ENCODE assay signal across 13 mouse cellular contexts in the genomic region with DNA sequence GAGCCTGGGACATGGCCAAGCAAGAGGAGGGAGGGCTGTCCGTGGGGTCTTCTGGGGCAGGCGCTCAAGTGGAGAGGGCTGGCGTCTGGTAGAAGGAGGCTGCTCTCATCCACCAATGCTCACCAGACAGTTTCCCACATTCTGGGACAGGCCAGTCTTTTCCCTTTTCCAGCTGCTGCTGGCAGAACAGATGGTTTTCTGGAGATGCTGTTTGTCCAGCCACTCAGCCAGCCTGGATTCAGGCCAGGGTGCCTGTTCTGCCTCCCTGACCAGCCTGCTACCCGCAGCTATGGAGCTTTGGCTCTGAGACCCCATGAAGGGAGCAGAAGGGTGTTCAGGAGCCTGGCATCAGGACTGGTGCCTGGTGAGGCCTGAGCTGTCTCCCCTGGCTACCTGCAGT. TPM values are rescaled to one million over a fixed set of nuclear protein-coding genes. Genes with fewer than 3 reads are reported as not detected.
DNase-seq lines count a peak whose midpoint lies in the region; ATAC-seq and TF ChIP-seq lines count a peak whose summit lies in the region.
"Had no signal": no experiment of that assay in that cellular context is flagged by ENCODE, and none has a peak within 500 bp of the region (broad histone marks: within the 10 kb centered on the region; RNA-seq: fewer than 3 reads in every experiment).

No protein-coding gene starts in this region.

- peak; percentile 5 for DNase-seq in lung, embryonic 14.5 days
- DNase-seq in lung, postnatal 4 days: no peak
- DNase-seq in hindbrain, embryonic 10.5 days (ENCODE audit: low spot score): no peak
- no peak for DNase-seq in thymus, adult 18-20 months
- no peak for DNase-seq in ovary, postnatal 10 days (ENCODE audit: low spot score)
- DNase-seq: adrenal gland, postnatal 36 days; heart, postnatal 14 days; kidney, postnatal 25 days; liver, postnatal 0 days; right cerebral cortex, postnatal 25 days had no signal

- no peaks in the 10 kb centered on the region for H3K36me3 ChIP-seq in lung, embryonic 14.5 days (ENCODE audit: insufficient read depth)
- H3K36me3 ChIP-seq in hindbrain, embryonic 10.5 days: no peaks in the 10 kb centered on the region
- 0 out of 2 replicates have a peak, but pooled peaks cover 2% of the 10 kb centered on the region for H3K36me3 ChIP-seq in midbrain, embryonic 12.5 days

- no peak overlapping the region for H3K4me2 ChIP-seq in lung, embryonic 14.5 days
- no peak overlapping the region for H3K4me2 ChIP-seq in midbrain, embryonic 12.5 days (replicated peaks)

- no peak for ATAC-seq in lung, embryonic 14.5 days (ENCODE audit: insufficient read depth)
- ATAC-seq in midbrain, embryonic 12.5 days (ENCODE audit: low FRiP score, low read depth): no peak
- 0 out of 2 replicates have a peak, but pooled peaks have one; percentile 15 for ATAC-seq in neutrophil, adult 5-6 weeks (ENCODE audit: extremely low read depth, insufficient number of reproducible peaks, low FRiP score, poor library complexity, severe bottlenecking)
- ATAC-seq: intestine, postnatal 0 days; liver, postnatal 0 days had no signal

- no peak overlapping the region for H3K9ac ChIP-seq in lung, embryonic 14.5 days
- H3K9ac ChIP-seq in midbrain, embryonic 12.5 days (replicated peaks): no peak overlapping the region; the same call in 1 of the 2 replicates
- H3K9ac ChIP-seq: liver, postnatal 0 days had no signal

- no peak overlapping the region for H3K27ac ChIP-seq in lung, embryonic 14.5 days (ENCODE audit: low read depth)
- peak overlapping the region; percentile 79 for H3K27ac ChIP-seq in hindbrain, embryonic 10.5 days
- H3K27ac ChIP-seq in midbrain, embryonic 12.5 days (replicated peaks): peak overlapping the region; percentile 88

- no peaks in the 10 kb centered on the region for H3K27me3 ChIP-seq in lung, embryonic 14.5 days (ENCODE audit: insufficient read depth, low read length)
- H3K27me3 ChIP-seq in hindbrain, embryonic 10.5 days (ENCODE audit: insufficient read depth, poor library complexity, severe bottlenecking): no peaks in the 10 kb centered on the region
- H3K27me3 ChIP-seq in midbrain, embryonic 12.5 days: no peaks in the 10 kb centered on the region

- TF ChIP-seq CTCF in lung, embryonic 14.5 days (IDR thresholded peaks at IDR 0.05; ENCODE audit: low read depth): no peak

- H3K4me1 ChIP-seq in lung, embryonic 14.5 days (ENCODE audit: insufficient read depth): no peaks in the 10 kb centered on the region
- peaks cover 76% of the 10 kb centered on the region for H3K4me1 ChIP-seq in hindbrain, embryonic 10.5 days (replicated peaks)
- peaks cover 57% of the 10 kb centered on the region for H3K4me1 ChIP-seq in midbrain, embryonic 12.5 days

- H3K4me3 ChIP-seq in lung, embryonic 14.5 days (ENCODE audit: low read depth, low read length): no peak overlapping the region
- no peak overlapping the region for H3K4me3 ChIP-seq in hindbrain, embryonic 10.5 days
- no peak overlapping the region for H3K4me3 ChIP-seq in midbrain, embryonic 12.5 days

- 74% methylated on average over 4 of the region's 4 CpGs for WGBS in lung, embryonic 14.5 days
- 62% methylated on average over 4 of the region's 4 CpGs for WGBS in hindbrain, embryonic 10.5 days
- 57% methylated on average over 4 of the region's 4 CpGs for WGBS in midbrain, embryonic 12.5 days

- H3K9me3 ChIP-seq in lung, embryonic 14.5 days (ENCODE audit: low read depth, low read length): no peaks in the 10 kb centered on the region
- no peaks in the 10 kb centered on the region for H3K9me3 ChIP-seq in hindbrain, embryonic 10.5 days
- H3K9me3 ChIP-seq in midbrain, embryonic 12.5 days: no peaks in the 10 kb centered on the region

RNA-seq across cellular contexts. Expression of a gene that starts 10.6 kb away (rescaled TPM):
- 1.5 and 1.7 TPM in 2 replicates for polyA plus RNA-seq in lung, embryonic 14.5 days (2014; fragmentation: Nextera tagmentation; extraction: Ambion mirVana)
- 10.2 and 18.0 TPM in 2 replicates for polyA plus RNA-seq in hindbrain, embryonic 10.5 days (2016; fragmentation: Nextera tagmentation; extraction: Ambion mirVana)
- 30.1 and 32.1 TPM in 2 replicates for polyA plus RNA-seq in midbrain, embryonic 12.5 days (2016; fragmentation: Nextera tagmentation; extraction: Ambion mirVana)
- total RNA-seq in neutrophil, adult 5-6 weeks (2017): 0.25 TPM in 1 of 2 replicates, not detected in the other
